Mouse (Mus musculus) brain, adult 2 months (tissue): ENCODE results near the gene Pfpl.

Experiments used
- DNase-seq: peaks from one replicate; pipeline ENCODE4 v3.0.0; 2011; ENCODE audit warnings: low read depth, low spot score

Gene Pfpl

DNA sequence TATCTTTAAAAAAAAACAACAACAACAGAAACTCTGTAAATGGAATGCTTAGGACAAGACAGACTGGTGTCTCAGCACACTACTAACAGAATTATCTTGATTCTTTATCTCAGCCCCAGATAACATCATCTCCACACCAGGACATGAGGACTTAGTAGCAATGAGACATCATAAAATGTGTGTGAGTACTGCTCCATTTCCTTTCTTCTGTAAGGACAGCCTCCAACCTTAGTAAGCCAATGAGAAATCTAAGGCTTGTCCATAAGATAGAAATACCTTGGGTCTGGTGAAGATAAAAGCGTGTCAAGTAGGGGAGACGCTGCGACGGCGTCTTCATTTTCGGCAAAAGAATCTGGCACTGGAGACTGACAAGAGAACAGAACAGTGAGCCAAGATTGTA lies at the start of gene Pfpl:
Pfpl (plus strand) TSS at position 301 of the 400 bp plus-strand sequence.
- no peak for DNase-seq

DNA sequence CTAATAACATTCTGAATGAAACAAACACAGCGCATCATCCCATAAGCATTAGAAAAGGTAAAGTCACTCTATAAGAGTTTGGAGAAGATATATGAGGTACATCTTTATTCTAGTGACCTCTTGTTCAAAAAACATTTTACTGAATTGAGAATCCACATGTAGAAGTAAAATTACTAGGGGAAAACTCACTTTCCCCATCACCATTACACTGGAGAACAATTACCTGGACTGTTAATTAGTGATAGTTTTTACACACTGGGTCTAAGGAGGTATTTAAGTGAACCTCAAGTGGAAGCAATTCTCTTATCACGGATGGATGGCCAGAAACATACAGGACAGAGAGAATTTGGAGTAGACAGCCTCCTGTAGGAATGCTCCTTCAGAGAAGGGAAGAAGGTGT lies 40.7 kb upstream of the Pfpl start, which contains the start of gene Olfr1440:
Olfr1440 (plus strand) TSS at position 301 of the 400 bp plus-strand sequence.
- no peak for DNase-seq

DNA sequence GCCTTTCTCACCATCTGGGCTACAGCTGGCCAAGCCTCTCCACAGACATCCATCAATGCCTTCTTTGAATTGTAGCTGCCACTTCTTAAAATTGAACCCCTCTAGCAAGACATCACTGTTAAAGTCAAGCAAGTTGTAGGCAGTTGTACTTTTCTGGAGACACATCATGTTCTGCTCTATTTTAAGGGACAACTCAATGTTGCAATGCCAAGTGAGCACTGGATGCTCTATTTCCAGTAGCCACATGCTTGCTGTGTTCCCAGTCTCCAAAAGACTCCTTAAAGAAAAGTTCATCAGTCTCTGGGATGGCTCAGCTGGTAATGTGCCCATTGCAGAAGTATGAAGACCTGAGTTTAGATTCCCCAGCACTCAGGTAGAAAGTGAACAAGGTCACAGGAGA lies 14.0 kb upstream of the Pfpl start:
- DNase-seq = peak; percentile 64

DNA sequence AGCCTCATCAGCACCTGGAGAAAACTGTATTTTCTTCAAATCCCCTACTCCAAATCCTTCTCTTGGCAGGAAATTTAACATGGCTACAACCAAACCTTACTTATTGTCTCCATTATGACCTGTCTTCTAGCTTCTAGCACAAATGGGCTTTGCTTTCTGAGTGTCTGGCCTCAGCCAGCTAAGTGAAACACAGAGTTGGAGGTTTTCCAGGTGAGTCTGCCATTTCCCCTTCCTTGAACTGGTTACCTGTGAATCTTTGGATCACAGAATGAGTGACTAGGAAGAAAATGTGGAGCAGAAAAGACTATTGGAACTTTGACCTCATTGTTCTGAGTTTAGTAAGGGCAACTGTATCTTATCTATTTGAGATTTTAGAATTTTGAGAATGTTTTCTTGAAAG lies 10.3 kb upstream of the Pfpl start, which contains the start of gene Olfr1441:
Olfr1441 (plus strand) TSS at position 73 of the 400 bp plus-strand sequence.
- no peak for DNase-seq

DNA sequence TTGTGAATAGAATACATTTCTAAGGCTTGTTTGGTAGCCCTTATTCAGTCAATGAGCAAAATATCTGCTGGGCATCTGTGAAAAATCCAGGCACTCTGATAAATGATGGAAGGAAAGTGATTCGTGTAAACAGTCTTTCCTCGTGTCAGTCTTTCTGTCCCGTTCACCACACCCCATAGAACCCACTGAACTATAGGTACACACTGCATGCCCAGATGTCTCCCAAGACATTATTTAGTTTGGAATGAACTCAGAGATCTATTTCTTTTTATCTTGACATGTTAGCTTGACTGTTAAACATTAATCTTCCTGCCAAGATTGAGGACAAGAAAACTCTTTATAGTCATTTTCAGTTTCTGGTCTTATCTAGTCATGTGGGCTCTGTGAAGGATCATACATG lies 9.4 kb upstream of the Pfpl start:
- no peak for DNase-seq

DNA sequence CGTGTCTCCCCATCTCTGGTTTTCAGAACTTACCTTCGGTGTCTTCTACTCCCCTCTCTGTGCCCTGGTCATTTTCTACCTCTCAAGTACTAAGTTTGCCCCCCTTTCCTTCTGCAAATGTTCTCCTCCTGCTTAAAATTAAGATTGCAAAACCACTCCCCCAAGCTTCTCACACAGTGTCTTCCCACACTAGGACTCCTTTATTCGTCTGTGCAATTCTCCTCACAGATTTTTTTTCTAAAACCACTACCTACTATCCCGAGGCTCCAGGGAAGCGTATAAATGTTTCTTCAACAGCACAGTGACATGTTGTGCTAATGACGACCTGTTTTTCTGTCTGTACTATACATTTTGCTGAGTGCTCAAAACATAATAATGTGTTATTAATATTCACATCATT lies 7.2 kb upstream of the Pfpl start:
- DNase-seq = no peak

DNA sequence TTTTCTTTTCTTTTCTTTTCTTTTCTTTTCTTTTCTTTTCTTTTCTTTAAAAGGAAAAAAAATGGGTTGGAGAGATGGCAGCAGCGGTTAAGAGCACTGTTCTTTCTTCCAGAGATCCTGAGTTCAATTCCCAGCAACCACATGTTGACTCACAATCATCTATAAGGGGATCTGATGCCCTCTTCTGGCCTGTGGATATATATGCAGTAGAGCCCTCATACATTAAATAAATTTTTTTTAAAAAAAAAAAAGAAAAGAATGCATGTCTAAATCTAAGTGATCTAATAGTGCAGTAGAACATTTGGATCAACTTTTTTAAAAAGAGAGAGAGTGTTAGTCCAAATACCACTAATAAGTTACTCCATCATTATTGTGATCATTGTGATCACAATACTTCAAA lies 6.0 kb upstream of the Pfpl start:
- no peak for DNase-seq

DNA sequence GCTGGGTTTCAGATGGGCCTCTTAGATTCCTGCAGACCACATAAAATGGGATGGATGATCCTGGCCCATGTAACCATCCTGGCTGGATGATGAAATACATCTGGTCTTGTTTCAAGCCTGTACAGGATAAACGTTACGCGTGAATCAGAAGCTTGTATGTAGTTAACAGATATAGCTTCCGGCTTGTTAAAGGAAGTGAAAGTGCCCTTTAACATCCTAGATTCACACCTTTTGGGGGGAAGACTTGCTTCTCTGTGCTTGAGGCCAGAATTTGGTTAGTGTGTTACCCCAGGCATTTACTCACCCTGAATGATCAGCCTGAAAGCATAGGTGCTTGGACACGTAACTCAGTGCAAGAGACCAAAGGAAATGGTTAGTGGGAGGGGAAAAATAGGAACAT lies 604 bp upstream of the Pfpl start:
- no peak for DNase-seq

DNA sequence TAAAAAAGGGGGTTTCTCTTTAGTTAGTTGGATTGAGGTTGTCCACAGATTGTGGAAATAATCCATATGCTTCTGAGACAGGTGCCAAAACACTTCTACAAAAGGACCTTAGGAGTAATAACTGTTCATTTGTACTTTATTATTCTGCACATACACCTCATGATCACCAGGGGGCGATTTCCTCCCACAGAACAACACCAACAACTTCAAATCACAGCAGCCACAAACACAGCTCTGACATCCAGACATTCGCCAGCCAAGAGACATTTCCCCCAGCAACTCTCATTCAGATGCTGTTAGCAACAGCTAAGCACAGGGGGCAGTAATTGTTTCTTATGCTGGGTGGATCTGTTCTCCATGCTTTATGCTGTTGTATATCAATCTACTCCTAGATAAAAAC lies 5.3 kb downstream of the Pfpl start:
- peak; percentile 60 for DNase-seq

DNA sequence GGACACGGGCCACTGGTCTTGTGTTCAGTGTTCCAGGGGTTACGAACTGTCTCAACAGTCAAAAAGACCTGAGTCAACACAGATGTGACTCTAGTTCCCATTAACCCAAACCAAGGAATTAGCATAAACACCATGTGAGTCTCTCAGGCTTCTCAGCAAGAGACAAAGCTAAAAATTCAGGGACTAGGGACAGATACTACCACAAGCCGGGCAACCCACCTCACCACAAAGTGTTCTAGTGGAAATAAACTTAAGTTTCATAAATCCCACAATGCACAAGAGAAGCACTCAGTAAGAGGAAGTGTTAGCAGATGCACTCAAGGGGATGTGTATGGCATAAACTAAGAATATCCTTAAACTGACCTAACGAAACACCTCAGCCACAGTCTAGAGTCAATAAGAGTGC lies 7.3 kb downstream of the Pfpl start:
- no peak for DNase-seq

DNA sequence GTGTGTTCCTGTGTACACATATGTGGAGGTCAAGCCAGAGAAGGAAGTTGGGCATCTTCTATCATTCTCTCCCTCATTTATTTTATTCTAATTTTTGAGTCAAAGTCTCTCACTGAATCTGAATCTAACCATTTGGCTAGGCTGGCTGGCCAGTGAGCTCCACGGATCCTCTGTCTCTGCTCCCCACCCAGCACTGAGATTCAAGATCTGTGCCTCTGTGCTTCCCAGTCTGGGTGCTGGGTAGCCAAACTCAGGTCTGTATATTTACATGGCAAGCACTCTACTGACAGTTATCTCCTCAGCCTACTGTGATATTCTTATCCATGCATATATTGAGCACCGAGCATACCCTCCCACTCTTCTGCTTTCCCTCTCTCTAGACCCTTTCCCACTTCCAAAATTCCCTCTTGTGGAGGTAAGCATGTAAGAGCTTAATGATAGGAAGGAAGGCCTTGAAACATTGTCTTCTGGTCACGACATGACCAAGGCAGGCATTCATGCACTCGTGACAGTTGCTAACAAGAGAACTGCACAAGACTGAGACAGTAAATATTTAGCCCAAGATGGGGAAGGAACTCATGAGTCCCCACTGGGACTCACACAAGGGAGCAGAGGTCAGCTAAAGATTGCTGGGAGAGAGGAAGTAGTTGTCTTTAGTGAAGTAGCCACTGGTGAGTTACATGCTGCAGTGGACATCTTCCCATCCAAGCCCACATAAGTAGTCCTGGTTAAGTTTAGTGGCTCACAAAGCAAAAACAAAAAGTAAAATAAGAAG lies 8.2 kb downstream of the Pfpl start:
- DNase-seq = peak; percentile 32

DNA sequence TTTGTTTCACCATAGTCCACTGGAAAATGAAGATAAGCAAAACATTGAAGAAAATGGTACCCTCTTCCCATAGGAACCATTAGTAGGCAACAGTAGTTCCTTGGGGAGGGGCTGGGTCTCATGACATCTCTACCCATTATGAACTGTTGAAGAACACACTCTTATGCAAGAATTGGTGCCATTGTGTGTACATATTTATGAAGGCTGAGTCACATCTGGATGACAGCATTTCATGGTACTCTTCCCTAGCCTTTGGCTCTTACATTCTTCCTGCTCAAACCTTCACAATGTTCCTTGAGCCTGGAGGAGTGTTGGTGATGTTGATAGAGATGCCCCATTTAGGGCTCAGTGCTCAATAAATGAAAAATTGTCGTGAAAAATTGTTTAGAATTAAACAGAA lies 11.9 kb downstream of the Pfpl start:
- DNase-seq = no peak

DNA sequence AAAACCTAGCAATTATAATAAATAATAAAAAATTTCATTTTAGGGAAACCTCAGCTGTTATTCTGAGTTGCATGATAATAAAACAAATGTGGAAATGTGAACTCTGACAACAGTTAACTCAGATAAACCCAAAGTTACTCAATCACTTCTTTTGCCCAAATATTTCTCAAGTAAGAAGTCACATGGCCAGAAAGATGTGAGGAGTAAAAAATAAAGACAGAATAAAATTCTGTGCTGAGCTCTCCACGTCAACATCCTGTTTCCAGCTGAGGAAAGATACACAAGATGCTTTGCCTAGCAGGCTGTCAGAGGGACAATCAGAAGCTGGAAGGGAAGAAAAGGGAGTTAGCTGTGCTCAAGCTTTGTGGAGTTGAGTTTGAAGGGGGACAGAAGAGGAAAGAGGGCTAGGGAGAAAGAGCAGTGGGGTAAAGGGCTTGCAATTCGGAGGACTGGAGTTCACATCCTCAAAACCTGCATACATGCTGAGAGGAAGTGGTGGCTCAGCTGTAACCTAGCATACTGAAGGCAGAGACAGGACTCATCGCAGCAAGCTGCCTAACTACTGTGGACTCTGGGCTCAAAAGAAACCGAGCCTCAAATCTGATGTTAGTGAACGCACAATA lies 12.5 kb downstream of the Pfpl start:
- no peak for DNase-seq

DNA sequence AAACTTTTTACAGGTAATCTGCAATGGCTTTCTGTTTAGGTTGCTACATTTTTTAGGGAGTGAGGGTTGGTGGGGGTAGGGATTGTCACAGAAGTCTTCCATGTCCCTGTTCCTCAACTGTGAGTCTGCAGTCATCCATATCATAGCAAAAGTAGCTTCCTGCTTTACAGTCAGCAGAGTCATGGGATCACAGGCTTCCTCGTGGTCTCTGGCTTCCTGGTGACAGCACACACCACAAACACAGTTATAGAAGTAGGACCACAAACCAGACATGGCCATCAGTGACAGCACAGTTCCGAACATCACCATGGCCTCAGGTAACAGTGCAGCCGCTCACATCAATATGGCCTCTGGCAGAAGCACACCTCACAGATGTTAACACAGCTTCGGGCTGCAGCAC lies 14.9 kb downstream of the Pfpl start:
- DNase-seq = no peak

DNA sequence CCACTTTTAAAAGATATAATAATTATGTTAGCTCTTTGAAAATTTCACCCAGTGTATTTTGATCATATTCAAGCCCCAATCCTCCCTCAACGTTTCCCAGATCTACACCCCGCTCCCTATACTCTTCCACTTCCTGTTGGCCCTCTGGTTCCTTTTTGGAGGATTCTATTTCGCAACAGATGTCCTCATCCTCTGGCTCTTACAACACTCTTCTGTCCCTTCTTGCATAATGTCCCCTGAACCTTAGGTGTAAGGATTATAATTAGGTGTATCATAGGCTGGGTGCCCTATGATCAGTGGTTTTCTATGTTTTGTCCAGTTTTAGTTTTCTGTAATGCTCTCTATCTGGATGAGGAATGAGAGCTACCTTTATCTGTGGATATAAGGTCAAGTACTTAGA lies 17.3 kb downstream of the Pfpl start:
- no peak for DNase-seq

DNA sequence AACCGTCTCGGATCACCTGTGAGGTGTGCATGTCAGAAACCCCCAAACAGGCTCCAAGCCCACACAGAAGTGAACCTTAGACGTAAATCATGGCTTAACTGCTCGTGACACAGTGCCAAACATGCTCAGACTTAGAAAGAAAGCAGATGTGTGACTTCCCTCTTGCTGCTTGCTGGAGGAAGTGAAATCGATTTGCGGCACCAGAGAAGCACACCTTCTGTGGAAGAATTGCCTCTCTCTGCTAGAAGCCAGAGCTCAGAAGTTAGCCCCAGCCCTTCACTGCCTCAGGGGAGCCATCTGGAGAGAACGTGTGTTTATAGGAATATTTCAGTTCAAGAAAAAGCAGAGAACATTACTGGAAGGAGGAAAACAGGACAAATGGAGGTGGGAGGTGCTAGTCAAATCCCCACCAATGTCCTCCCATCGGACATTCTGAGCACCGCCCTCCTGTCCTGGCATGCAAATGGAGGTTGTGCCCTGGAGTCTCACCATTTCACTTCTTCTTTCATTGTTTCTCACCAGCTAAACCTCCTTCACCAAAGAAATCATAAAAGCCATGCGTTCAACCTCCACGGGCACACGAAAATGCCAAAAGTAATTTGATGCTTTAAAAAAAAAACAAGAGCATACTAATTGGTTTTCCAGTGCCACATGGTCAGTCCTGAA lies 29.8 kb downstream of the Pfpl start:
- DNase-seq = peak; percentile 64

DNA sequence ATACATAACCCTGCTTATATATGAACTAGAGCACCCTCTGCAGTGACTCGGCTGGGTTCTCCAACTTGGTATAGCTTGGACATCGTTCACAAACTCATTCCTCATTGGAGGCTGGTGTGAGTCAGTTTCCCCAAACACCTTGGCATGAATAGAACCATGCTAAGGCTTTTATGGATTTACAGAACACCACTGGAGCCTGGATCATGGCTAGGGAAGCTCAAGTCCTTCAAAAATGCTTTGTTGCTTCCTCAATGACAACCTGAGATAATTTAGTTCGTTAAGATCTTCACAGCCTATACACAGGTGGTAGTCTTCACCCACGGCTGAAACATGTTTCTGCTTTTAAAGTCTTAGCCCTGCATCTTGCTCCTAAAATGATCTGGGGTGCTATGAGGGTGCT lies 31.8 kb downstream of the Pfpl start:
- no peak for DNase-seq

DNA sequence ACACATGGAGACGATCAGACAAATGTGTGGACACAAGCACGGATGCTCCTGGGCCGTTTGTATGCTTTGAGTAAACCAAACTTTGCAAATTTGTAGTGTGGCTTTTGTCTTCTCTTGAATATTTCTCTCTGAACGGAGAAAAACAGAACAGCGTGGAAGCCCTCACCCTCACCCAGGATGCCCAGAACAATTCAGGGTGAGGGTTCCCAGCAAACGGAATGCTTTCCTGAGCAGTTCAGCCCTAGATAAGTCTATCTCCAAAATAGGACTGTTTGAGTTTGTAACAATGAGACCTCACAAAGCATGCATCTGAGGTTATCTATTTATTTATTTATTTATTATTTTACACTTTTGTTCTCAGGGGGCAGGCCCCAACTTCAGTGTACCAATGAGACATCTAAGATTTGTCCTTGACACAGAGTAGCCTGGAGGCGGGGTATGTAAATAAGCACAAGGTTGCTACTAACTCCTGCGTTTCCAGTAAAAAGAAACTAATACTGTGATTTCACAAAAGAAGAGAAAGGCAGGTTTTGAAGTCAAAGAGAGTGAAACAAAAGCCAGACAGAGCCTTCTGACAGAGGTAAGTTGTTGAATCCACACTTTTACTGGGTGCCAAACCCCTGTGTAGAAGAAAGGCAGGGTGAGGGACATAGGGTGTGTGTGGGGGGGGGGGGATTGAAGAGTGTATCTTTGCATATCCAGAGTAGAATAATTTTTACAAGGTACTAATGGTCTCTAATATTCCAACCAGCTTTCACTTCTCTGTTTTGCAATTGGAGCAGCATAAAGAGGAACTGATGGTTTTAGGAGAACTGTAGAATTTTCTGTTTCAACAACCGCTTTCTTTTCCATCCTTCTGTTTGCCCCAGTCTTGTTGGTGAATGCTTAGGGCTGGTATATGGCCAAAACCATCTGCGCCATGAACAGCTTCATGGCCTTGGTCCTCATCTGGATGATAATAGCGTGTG lies 32.9 kb downstream of the Pfpl start, which contains the start of gene Mpeg1:
Mpeg1 (plus strand) TSS at position 498 of the 968 bp plus-strand sequence.
- no peak for DNase-seq

DNA sequence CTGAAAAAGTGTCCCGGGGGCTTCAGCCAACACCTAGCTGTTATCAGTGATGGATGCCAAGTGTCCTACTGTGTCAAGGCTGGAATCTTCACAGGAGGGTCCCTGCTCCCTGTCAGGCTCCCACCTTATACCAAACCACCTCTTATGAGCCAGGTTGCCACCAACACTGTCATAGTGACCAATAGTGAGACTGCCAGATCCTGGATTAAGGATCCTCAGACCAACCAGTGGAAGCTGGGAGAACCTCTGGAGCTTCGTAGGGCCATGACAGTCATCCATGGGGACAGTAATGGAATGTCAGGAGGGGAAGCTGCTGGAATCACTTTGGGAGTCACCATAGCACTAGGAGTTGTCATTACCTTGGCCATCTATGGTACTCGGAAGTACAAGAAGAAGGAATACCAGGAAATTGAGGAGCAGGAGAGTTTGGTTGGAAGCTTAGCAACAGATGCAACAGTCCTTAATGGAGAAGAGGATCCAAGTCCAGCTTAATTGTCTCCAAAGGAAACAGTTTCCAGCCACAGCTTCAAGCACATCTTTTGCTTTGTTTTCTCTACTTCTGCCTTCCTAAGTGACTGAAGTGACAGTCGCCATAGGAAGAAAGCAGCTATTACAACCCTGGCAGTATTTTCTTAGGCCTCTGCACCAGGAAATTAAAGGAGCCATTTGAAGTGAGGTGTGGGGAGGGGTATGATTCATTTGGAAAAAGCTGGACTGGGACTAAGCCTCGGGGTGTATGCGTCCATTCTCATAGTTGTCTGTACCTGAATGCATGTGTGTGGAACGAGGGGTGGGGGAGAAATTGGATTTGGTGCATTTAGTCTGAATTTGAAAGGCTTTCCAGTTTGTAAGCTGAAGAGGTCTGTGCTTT lies 35.4 kb downstream of the Pfpl start:
- no peak for DNase-seq

DNA sequence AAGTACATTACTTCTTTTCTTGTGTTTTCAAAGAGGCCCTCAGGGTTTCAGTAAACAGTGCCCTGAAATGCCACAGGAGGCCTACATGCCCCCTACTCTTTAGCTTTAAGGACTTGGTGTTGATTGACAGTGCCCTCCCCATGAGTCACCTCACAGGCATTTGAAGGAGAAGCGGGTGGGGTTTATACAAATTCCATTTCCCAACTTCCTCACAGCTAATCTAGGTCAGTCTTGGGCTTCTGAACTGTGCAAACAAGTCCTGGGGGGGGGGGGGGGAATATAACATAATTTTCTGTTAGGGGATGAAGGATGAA lies 36.0 kb downstream of the Pfpl start:
- DNase-seq = no peak

DNA sequence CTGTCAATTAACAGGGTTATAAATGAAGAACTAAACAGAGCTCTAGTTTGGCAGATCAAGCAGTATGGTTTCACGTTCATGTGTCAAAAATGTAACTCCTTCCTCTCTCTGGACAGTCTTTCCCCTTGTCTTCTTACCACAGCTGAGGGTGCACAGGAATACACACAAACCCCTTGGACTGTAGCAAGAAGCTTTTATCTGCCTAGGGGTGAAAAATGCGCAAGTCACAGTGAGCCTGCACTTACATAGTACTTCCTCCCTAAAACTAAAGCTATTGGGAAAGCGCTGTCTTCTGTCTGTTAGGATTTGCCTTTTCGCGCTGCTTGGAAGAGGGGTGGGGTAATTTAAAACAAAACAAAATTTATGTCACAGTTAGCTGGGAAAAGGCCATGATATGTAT lies 36.4 kb downstream of the Pfpl start:
- DNase-seq = no peak
